Mouse (Mus musculus): ENCODE measurements around the gene Shisa6.

GRCm38 (mm10) chr11:66273904-66274706, 251.7 kb downstream of the Shisa6 start:
- TF ChIP-seq CTCF (IDR thresholded peaks at IDR 0.05; ENCODE audit: low read depth, low read length) (no peak), GATA1 (IDR thresholded peaks at IDR 0.05; ENCODE audit: borderline replicate concordance, low read length) (no peak), TAL1 (conservative IDR thresholded peaks at IDR 0.05; ENCODE audit: low read depth, low read length) (no peak), POLR2AphosphoS5 (IDR thresholded peaks at IDR 0.05; ENCODE audit: insufficient replicate concordance, low read depth, low read length) (no peak)

Measured in G1E (cell line).